Mouse (Mus musculus): Measurements from ENCODE around the gene Dixdc1. TPM values are rescaled to one million over a fixed set of nuclear protein-coding genes. Genes with fewer than 3 reads are reported as not detected.

The Dixdc1 gene
- polyA plus RNA-seq, 1 experiment from 2014 or later = 14.0 TPM

DNA sequence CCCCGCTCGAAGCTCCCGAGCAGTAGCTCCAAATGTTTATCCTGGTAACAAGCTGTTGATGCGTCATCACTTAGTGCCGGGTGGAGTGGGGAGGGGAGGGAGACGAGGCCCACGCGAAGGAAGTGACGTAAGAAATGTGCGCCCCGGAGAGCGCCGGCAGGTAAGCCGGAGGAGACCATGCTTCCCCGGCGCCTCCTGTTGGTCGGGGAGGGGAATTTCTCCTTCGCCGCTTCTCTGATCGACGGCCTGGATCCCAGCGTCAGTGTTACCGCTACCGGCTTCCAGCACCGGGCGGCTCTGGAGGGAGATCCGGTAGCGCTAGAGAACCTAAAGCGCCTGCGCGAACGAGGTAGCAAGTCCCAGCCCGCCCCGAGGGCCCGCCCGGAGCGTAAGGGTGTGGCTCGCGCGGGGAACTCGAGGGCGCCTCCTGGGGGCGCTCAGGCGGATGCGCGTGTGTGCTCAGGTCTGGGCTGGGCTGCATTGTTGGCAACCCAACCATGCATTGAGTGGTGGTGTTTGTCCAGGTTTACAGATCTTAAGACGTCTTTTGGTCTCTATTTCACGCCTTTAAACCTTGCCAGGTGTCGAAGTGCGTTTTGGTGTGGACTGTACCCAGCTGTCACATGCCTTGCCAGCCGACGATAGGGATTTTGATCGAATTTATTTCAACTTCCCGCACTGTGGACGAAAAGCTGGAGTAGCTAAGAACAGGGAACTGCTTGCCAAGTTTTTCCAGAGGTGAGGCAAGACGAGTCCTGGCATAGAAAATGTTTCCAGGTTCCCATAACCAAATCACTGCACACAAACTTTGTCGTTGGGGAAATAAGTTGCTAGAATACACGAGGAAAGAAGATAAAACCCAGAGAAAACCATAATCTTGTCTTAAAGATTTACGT, 29.0 kb upstream of the Dixdc1 start, which contains the start of gene Fdxacb1:
TSS of gene Fdxacb1 (plus strand) at position 130 of the 896 bp plus-strand sequence.
- H3K4me3 ChIP-seq (ENCODE audit: low read depth, low read length) = peak within 1 kb of the TSS; percentile 60
- H3K9ac ChIP-seq (ENCODE audit: low read depth, low read length) = peak within 1 kb of the TSS; percentile 70
- H3K9me3 ChIP-seq (ENCODE audit: control insufficient read depth, low read length) = no peaks in the 10 kb centered on the region
- peak within 1 kb of the TSS; percentile 91 for H3K27ac ChIP-seq (replicated peaks; ENCODE audit: low read depth, low read length)
- H3K4me2 ChIP-seq (ENCODE audit: low read depth, low read length) = peak within 1 kb of the TSS; percentile 69
- DNase-seq (ENCODE audit: low spot score) (peak; percentile 99), ATAC-seq (ENCODE audit: low read depth) (peak; percentile 96)
- no peaks in the 10 kb centered on the region for H3K27me3 ChIP-seq (replicated peaks; ENCODE audit: control insufficient read depth, insufficient read depth, low read length)
- peaks cover 17% of the 10 kb centered on the region; the same call in 1 of the 2 replicates for H3K36me3 ChIP-seq (ENCODE audit: control insufficient read depth, insufficient read depth, low read length)
- 5% methylated on average over 41 of the region's 59 CpGs for WGBS
- peaks cover 6% of the 10 kb centered on the region; the same call in 1 of the 2 replicates for H3K4me1 ChIP-seq (ENCODE audit: control insufficient read depth, insufficient read depth, low read length)

DNA sequence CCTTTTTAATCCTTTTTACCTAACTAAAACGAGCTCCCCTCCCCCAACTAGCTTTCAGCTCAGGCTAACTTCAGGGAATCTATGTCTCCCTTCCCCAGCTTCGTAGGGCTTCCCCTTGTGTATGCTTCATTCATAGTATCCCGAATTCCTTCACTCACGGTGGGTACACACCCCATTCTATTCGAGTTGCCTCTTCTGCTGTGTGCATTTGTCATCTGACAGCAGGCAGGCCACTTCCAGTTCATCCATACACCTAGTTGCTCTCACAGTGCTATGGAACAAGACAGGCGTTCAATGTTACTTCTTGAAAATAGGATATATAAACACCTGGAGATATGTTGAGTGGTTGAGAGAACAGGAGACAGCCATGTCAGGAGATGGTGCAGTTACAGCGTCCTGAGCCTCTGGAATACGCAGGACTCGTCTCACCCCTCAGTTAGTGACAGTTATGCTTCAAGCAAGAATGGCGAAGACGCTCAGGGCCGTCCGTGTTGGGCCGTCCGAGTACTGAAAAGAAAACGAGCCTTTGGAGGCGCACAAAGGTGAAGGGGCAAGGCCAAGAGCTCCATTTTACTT, 28.3 kb upstream of the Dixdc1 start:
- Histone ChIP-seq H3K4me2 (ENCODE audit: low read depth, low read length) (peak overlapping the region; percentile 69), H3K27ac (replicated peaks; ENCODE audit: low read depth, low read length) (peak overlapping the region; percentile 91), H3K9ac (ENCODE audit: low read depth, low read length) (peak overlapping the region; percentile 70), H3K27me3 (replicated peaks; ENCODE audit: control insufficient read depth, insufficient read depth, low read length) (no peaks in the 10 kb centered on the region), H3K4me3 (ENCODE audit: low read depth, low read length) (peak overlapping the region; percentile 60), H3K36me3 (ENCODE audit: control insufficient read depth, insufficient read depth, low read length) (peaks cover 17% of the 10 kb centered on the region; the same call in 1 of the 2 replicates), H3K9me3 (ENCODE audit: control insufficient read depth, low read length) (no peaks in the 10 kb centered on the region), H3K4me1 (ENCODE audit: control insufficient read depth, insufficient read depth, low read length) (peaks cover 6% of the 10 kb centered on the region; the same call in 1 of the 2 replicates)
- DNase-seq (ENCODE audit: low spot score) (no peak), ATAC-seq (ENCODE audit: low read depth) (no peak)
- 6% methylated on average over 17 of the region's 17 CpGs for WGBS

DNA sequence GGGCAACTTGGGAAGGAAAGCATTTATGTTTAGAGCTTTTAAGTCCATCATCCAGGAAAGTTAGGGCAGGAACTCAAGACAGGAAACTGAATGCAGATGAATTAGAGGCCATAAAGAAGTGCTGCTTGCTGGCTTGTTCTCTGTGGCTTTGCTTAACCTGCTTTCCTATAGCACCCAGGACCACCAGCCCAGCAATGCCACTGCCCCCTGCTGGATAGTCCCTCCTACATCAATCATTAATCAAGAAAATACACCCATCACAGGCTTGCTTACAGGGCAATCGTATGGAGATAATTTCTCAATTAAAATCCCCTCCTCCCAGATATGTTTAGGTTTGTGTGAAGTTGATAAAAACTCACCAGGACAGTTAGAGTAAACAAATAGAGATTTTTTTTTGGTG, 24.0 kb upstream of the Dixdc1 start:
- no peak for DNase-seq (ENCODE audit: low spot score)
- no peak for ATAC-seq (ENCODE audit: low read depth)
- WGBS = 64% methylated on average over 1 of the region's 1 CpGs

DNA sequence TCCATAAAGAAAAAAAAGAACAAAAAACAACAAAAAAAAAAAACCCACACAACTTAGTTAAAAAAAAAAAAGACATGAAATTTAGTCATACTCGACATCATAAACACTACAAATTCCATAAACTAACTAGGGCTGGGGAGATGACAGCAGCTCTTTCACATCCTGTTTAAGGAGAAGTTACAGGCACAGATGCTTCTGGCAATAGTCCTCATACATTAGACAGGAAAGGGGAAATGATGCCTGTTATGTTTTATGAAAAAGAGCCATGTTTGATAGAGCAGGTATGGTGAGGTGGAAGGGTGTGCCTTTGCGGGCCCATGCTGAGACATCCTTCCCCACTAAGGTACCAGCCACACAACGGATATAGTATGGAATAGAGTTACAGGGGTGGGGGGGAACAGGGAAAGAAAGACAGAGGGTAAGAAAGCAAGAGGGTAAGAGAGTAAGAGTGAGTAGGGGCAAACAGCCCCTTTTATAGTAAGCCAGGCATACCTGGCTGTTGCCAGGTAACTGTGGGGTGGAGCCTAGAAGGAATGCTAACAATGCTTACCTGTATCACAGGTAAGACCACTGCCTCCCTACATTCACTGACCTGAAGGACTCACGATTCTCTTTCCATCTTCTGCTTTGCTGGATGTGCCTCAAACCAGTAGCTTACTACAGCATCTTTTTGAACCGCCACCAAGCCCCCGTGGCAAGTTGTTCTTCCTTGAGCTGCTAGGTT, 22.4 kb upstream of the Dixdc1 start:
- 0 out of 2 replicates have a peak, but pooled peaks have one; percentile 37 for ATAC-seq (ENCODE audit: low read depth)
- H3K27me3 ChIP-seq (replicated peaks; ENCODE audit: control insufficient read depth, insufficient read depth, low read length) = no peaks in the 10 kb centered on the region
- 57% methylated on average over 6 of the region's 6 CpGs for WGBS
- no peaks in the 10 kb centered on the region for H3K9me3 ChIP-seq (ENCODE audit: control insufficient read depth, low read length)
- no peak overlapping the region for H3K4me2 ChIP-seq (ENCODE audit: low read depth, low read length)
- DNase-seq (ENCODE audit: low spot score) = no peak
- H3K9ac ChIP-seq (ENCODE audit: low read depth, low read length) = no peak overlapping the region
- H3K4me1 ChIP-seq (ENCODE audit: control insufficient read depth, insufficient read depth, low read length) = no peaks in the 10 kb centered on the region
- no peak overlapping the region for H3K4me3 ChIP-seq (ENCODE audit: low read depth, low read length)
- no peaks in the 10 kb centered on the region for H3K36me3 ChIP-seq (ENCODE audit: control insufficient read depth, insufficient read depth, low read length)
- no peak overlapping the region for H3K27ac ChIP-seq (replicated peaks; ENCODE audit: low read depth, low read length)

More for the DNA sequence above, 24.0 kb upstream of the Dixdc1 start:
- no peak overlapping the region for H3K4me2 ChIP-seq (ENCODE audit: low read depth, low read length)
- H3K9me3 ChIP-seq (ENCODE audit: control insufficient read depth, low read length) = no peaks in the 10 kb centered on the region
- no peaks in the 10 kb centered on the region for H3K27me3 ChIP-seq (replicated peaks; ENCODE audit: control insufficient read depth, insufficient read depth, low read length)
- no peaks in the 10 kb centered on the region for H3K36me3 ChIP-seq (ENCODE audit: control insufficient read depth, insufficient read depth, low read length)
- H3K4me3 ChIP-seq (ENCODE audit: low read depth, low read length) = no peak overlapping the region
- H3K9ac ChIP-seq (ENCODE audit: low read depth, low read length) = no peak overlapping the region
- H3K27ac ChIP-seq (replicated peaks; ENCODE audit: low read depth, low read length) = no peak overlapping the region
- H3K4me1 ChIP-seq (ENCODE audit: control insufficient read depth, insufficient read depth, low read length) = no peaks in the 10 kb centered on the region

DNA sequence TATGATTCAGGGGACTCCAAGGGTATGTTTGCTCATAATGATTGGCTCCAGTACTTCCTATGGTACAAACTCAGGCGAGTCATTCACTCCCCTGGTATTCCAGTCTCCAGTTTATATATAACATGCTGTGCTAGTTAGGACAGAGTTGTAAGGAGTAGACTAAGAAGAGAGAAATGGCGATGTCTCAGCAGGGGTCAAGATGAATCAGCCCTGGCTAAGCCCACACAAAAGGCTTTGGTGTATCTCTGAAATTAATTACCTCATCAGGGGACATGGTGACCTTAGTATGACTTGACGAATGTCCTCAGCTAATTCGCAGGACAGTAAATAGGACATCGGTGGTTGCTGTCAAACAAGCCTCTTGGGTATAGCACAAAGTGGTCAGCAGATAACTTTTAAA, 17.4 kb upstream of the Dixdc1 start:
- no peak overlapping the region for H3K4me3 ChIP-seq (ENCODE audit: low read depth, low read length)
- H3K4me2 ChIP-seq (ENCODE audit: low read depth, low read length) = no peak overlapping the region
- no peaks in the 10 kb centered on the region for H3K36me3 ChIP-seq (ENCODE audit: control insufficient read depth, insufficient read depth, low read length)
- no peak overlapping the region for H3K27ac ChIP-seq (replicated peaks; ENCODE audit: low read depth, low read length)
- DNase-seq (ENCODE audit: low spot score) = no peak
- no peak for ATAC-seq (ENCODE audit: low read depth)
- H3K27me3 ChIP-seq (replicated peaks; ENCODE audit: control insufficient read depth, insufficient read depth, low read length) = no peaks in the 10 kb centered on the region
- 60% methylated on average over 5 of the region's 5 CpGs for WGBS
- H3K9me3 ChIP-seq (ENCODE audit: control insufficient read depth, low read length) = no peaks in the 10 kb centered on the region
- H3K9ac ChIP-seq (ENCODE audit: low read depth, low read length) = no peak overlapping the region
- H3K4me1 ChIP-seq (ENCODE audit: control insufficient read depth, insufficient read depth, low read length) = peaks cover 11% of the 10 kb centered on the region

DNA sequence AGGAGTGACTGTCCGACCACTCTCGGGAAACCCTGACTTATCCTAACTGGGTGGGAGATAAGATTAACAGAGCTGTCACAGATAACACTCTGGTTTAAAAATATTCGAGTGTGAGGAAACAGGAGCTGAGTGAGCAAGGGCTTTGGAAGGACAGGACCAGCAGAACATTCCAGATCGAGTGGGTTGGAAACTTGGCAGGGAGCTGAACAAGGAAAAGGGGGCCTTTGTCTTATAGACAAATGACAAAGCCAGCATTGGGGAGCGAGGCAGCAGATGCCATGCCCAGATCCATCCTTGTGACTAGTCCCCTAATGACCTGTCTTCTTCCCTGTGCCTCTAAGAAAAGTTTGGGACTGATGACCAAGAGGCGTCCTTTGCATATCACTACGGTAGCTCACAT, 14.6 kb upstream of the Dixdc1 start:
- Histone ChIP-seq H3K4me3 (ENCODE audit: low read depth, low read length) (no peak overlapping the region; the same call in 1 of the 2 replicates), H3K27ac (replicated peaks; ENCODE audit: low read depth, low read length) (no peak overlapping the region), H3K9me3 (ENCODE audit: control insufficient read depth, low read length) (no peaks in the 10 kb centered on the region), H3K4me1 (ENCODE audit: control insufficient read depth, insufficient read depth, low read length) (peaks cover 21% of the 10 kb centered on the region), H3K9ac (ENCODE audit: low read depth, low read length) (no peak overlapping the region), H3K36me3 (ENCODE audit: control insufficient read depth, insufficient read depth, low read length) (no peaks in the 10 kb centered on the region), H3K27me3 (replicated peaks; ENCODE audit: control insufficient read depth, insufficient read depth, low read length) (no peaks in the 10 kb centered on the region), H3K4me2 (ENCODE audit: low read depth, low read length) (0 out of 2 replicates have a peak overlapping the region, but pooled peaks have one; percentile 9)
- WGBS = 68% methylated on average over 7 of the region's 7 CpGs
- no peak for ATAC-seq (ENCODE audit: low read depth)
- DNase-seq (ENCODE audit: low spot score) = no peak

DNA sequence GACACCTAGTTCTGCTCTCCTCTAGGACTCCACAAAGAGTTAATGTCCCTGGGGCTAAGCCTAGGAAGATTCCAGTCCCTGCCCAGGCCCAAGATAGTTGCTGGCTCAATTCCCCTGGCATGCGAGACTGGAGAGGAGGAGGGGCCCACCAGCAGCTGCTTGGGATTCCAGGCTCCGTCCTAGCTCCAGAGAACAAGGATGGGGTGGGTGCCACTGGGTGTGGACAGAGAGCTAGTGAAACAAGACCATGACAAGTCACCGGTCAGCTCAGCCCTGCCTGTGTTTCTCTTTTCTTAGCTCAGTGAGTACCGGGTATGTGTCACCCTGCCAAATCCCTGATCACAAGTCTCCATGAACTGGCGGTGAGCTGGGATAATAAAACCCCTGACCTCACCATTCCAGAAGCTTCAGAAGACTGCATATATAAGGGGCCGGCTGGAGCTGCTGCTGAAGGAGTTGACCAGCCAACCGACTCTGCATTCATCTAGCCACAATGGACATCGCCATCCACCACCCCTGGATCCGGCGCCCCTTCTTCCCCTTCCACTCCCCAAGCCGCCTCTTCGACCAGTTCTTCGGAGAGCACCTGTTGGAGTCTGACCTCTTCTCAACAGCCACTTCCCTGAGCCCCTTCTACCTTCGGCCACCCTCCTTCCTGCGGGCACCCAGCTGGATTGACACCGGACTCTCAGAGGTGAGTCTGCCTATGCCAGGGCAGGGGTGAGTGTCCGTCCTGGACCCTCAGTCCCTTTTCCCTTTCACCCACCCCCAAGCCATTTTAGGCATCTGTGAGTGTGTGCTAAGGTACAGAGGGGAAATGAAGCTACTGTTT, 13.7 kb upstream of the Dixdc1 start:
- Histone ChIP-seq H3K4me1 (ENCODE audit: control insufficient read depth, insufficient read depth, low read length) (peaks cover 21% of the 10 kb centered on the region), H3K27ac (replicated peaks; ENCODE audit: low read depth, low read length) (peak overlapping the region; percentile 55; the same call in 1 of the 2 replicates), H3K36me3 (ENCODE audit: control insufficient read depth, insufficient read depth, low read length) (no peaks in the 10 kb centered on the region), H3K4me3 (ENCODE audit: low read depth, low read length) (peak overlapping the region; percentile 17; the same call in 1 of the 2 replicates), H3K27me3 (replicated peaks; ENCODE audit: control insufficient read depth, insufficient read depth, low read length) (no peaks in the 10 kb centered on the region), H3K9ac (ENCODE audit: low read depth, low read length) (0 out of 2 replicates have a peak overlapping the region, but pooled peaks have one; percentile 11), H3K9me3 (ENCODE audit: control insufficient read depth, low read length) (no peaks in the 10 kb centered on the region), H3K4me2 (ENCODE audit: low read depth, low read length) (peak overlapping the region; percentile 31; the same call in 1 of the 2 replicates)
- ATAC-seq (ENCODE audit: low read depth) = peak; percentile 80
- 67% methylated on average over 17 of the region's 17 CpGs for WGBS
- DNase-seq (ENCODE audit: low spot score) = peak; percentile 86

Data from embryonic facial prominence, embryonic 14.5 days (tissue).